20 mouse cellular contexts compared by ENCODE assay signal in genomic region chr2:96850839-96851396, GRCm38 (mm10).
DNase-seq lines count a peak whose midpoint lies in the region; ATAC-seq lines count a peak whose summit lies in the region.
"Had no signal": no experiment of that assay in that cellular context is flagged by ENCODE, and none has a peak within 500 bp of the region (broad histone marks: within the 10 kb centered on the region; RNA-seq: fewer than 3 reads in every experiment).

No protein-coding gene starts in this region.

- no peak overlapping the region for H3K9ac ChIP-seq in forebrain, embryonic 15.5 days (replicated peaks)
- H3K9ac ChIP-seq in forebrain, embryonic 12.5 days: no peak overlapping the region
- H3K9ac ChIP-seq: embryonic facial prominence, embryonic 12.5 days; heart, embryonic 12.5 days; hindbrain, embryonic 15.5 days had no signal

- H3K27ac ChIP-seq in forebrain, embryonic 15.5 days (replicated peaks): no peak overlapping the region
- no peak overlapping the region for H3K27ac ChIP-seq in forebrain, embryonic 12.5 days
- H3K27ac ChIP-seq: embryonic facial prominence, embryonic 12.5 days; heart, adult 2 months; hindbrain, embryonic 10.5 days; hindbrain, embryonic 15.5 days had no signal

- ATAC-seq in forebrain, embryonic 15.5 days (replicated peaks): peak; percentile 55; the same call in 1 of the 2 replicates
- no peak for ATAC-seq in forebrain, embryonic 12.5 days (ENCODE audit: low FRiP score)
- ATAC-seq: intestine, embryonic 16.5 days had no signal

- no peaks in the 10 kb centered on the region for H3K36me3 ChIP-seq in forebrain, embryonic 15.5 days
- H3K36me3 ChIP-seq in forebrain, embryonic 12.5 days (replicated peaks): no peaks in the 10 kb centered on the region
- H3K36me3 ChIP-seq: embryonic facial prominence, embryonic 12.5 days; heart, embryonic 12.5 days; hindbrain, embryonic 10.5 days; hindbrain, embryonic 15.5 days had no signal

- no peak overlapping the region for H3K4me3 ChIP-seq in forebrain, embryonic 15.5 days
- H3K4me3 ChIP-seq in forebrain, embryonic 12.5 days (replicated peaks): no peak overlapping the region
- H3K4me3 ChIP-seq: embryonic facial prominence, embryonic 12.5 days; heart, adult 2 months; heart, embryonic 12.5 days; hindbrain, embryonic 10.5 days; hindbrain, embryonic 15.5 days had no signal

- 42% methylated on average over 5 of the region's 5 CpGs for WGBS in forebrain, embryonic 15.5 days
- 72% methylated on average over 5 of the region's 5 CpGs for WGBS in forebrain, embryonic 12.5 days

- H3K9me3 ChIP-seq in forebrain, embryonic 15.5 days: no peaks in the 10 kb centered on the region
- H3K9me3 ChIP-seq in forebrain, embryonic 12.5 days: no peaks in the 10 kb centered on the region
- H3K9me3 ChIP-seq: embryonic facial prominence, embryonic 12.5 days; heart, embryonic 12.5 days; hindbrain, embryonic 10.5 days; hindbrain, embryonic 15.5 days had no signal

- no peaks in the 10 kb centered on the region for H3K27me3 ChIP-seq in forebrain, embryonic 15.5 days
- no peaks in the 10 kb centered on the region for H3K27me3 ChIP-seq in forebrain, embryonic 12.5 days
- H3K27me3 ChIP-seq: embryonic facial prominence, embryonic 12.5 days; heart, embryonic 12.5 days; hindbrain, embryonic 15.5 days had no signal

- DNase-seq in brain, adult 2 months (ENCODE audit: low read depth, low spot score): peak; percentile 18
- peak; percentile 14 for DNase-seq in brain, embryonic 18.5 days (ENCODE audit: low read depth, low spot score)
- DNase-seq in retina, postnatal 1 day: peak; percentile 48
- no peak for DNase-seq in frontal cortex, postnatal 36 days (ENCODE audit: low spot score in 2 of 2)
- DNase-seq in adrenal gland, postnatal 4 days (ENCODE audit: low spot score in 2 of 2): no peak
- DNase-seq: adrenal gland, postnatal 10 days; cerebellum, adult 11 months; cerebellum, adult 8-10 months; cerebellum, postnatal 14 days; embryo, embryonic 11 days; gastrocnemius, postnatal 14 days; heart, adult 2 months; kidney, adult 2 months had no signal

- 0 out of 2 replicates have a peak, but pooled peaks cover 4% of the 10 kb centered on the region for H3K4me1 ChIP-seq in forebrain, embryonic 15.5 days
- H3K4me1 ChIP-seq in forebrain, embryonic 12.5 days: no peaks in the 10 kb centered on the region
- H3K4me1 ChIP-seq: embryonic facial prominence, embryonic 12.5 days; heart, embryonic 12.5 days; hindbrain, embryonic 10.5 days; hindbrain, embryonic 15.5 days had no signal

- no peak overlapping the region for H3K4me2 ChIP-seq in forebrain, embryonic 15.5 days (replicated peaks)
- H3K4me2 ChIP-seq in forebrain, embryonic 12.5 days: no peak overlapping the region
- H3K4me2 ChIP-seq: embryonic facial prominence, embryonic 12.5 days; heart, embryonic 12.5 days; hindbrain, embryonic 15.5 days had no signal

Comparison
In these comparisons a context has a peak if more than half of its experiments do, and no peak if none do; other contexts are left out.
1. DNase-seq: peak in brain, adult 2 months (single experiment), brain, embryonic 18.5 days (single experiment) and retina, postnatal 1 day (single experiment); none in frontal cortex, postnatal 36 days (0 of 2) and adrenal gland, postnatal 4 days (0 of 2).